26 mouse cellular contexts compared by ENCODE assay signal in genomic region chr14:28948019-28948850, GRCm38 (mm10).
DNase-seq lines count a peak whose midpoint lies in the region; ATAC-seq lines count a peak whose summit lies in the region.
"Had no signal": no experiment of that assay in that cellular context is flagged by ENCODE, and none has a peak within 500 bp of the region (broad histone marks: within the 10 kb centered on the region; RNA-seq: fewer than 3 reads in every experiment).

No protein-coding gene starts in this region.

- H3K4me3 ChIP-seq in forebrain, embryonic 14.5 days (ENCODE audit: low read depth, low read length) = no peak overlapping the region
- H3K4me3 ChIP-seq in hindbrain, embryonic 16.5 days (ENCODE audit: low read length) = no peak overlapping the region
- no peak overlapping the region for H3K4me3 ChIP-seq in kidney, embryonic 16.5 days (ENCODE audit: low read length)
- H3K4me3 ChIP-seq: embryonic facial prominence, embryonic 13.5 days; heart, embryonic 12.5 days; kidney, embryonic 15.5 days; left cerebral cortex, adult 2 months; limb, embryonic 12.5 days; liver, embryonic 15.5 days; midbrain, embryonic 12.5 days; neural tube, embryonic 15.5 days had no signal

- no peaks in the 10 kb centered on the region for H3K36me3 ChIP-seq in forebrain, embryonic 14.5 days (ENCODE audit: control insufficient read depth, insufficient read depth, low read length)
- H3K36me3 ChIP-seq in hindbrain, embryonic 16.5 days (ENCODE audit: control insufficient read depth, insufficient read depth, low read length) = no peaks in the 10 kb centered on the region
- no peaks in the 10 kb centered on the region for H3K36me3 ChIP-seq in kidney, embryonic 16.5 days (ENCODE audit: insufficient read depth, low read length)
- H3K36me3 ChIP-seq: embryonic facial prominence, embryonic 13.5 days; heart, embryonic 12.5 days; kidney, embryonic 15.5 days; limb, embryonic 12.5 days; liver, embryonic 15.5 days; midbrain, embryonic 12.5 days; neural tube, embryonic 15.5 days had no signal

- peak; percentile 66 for DNase-seq in heart, adult 11 months
- no peak for DNase-seq in heart, adult 8-10 months (ENCODE audit: low spot score)
- peak; percentile 9 for DNase-seq in layer of hippocampus, adult 9-11 months
- DNase-seq in layer of hippocampus, adult 18-20 months (ENCODE audit: low spot score in 2 of 2) = no peak
- DNase-seq in forebrain, embryonic 14.5 days (ENCODE audit: low spot score) = peak; percentile 65
- DNase-seq: adrenal gland, postnatal 14 days; cerebellum, adult 18-20 months; gastrocnemius, postnatal 25 days; heart, adult 18-20 months; kidney, adult 18-20 months; kidney, postnatal 4 days; lung, embryonic 14.5 days; right cerebral cortex, adult 18-20 months; spleen, adult 18-20 months; thymus, postnatal 14 days had no signal

- ATAC-seq in forebrain, embryonic 14.5 days = peak; percentile 72
- no peak for ATAC-seq in hindbrain, embryonic 16.5 days
- no peak for ATAC-seq in kidney, embryonic 16.5 days (ENCODE audit: low FRiP score, low TSS enrichment)
- ATAC-seq: CD4-positive, CD25-positive, alpha-beta regulatory T cell, adult 4 months had no signal

- H3K9ac ChIP-seq in forebrain, embryonic 14.5 days (ENCODE audit: low read length) = no peak overlapping the region
- H3K9ac ChIP-seq in hindbrain, embryonic 16.5 days (ENCODE audit: low read depth, low read length) = no peak overlapping the region
- H3K9ac ChIP-seq in kidney, embryonic 16.5 days (replicated peaks; ENCODE audit: low read length) = no peak overlapping the region
- H3K9ac ChIP-seq: embryonic facial prominence, embryonic 13.5 days; heart, embryonic 12.5 days; kidney, embryonic 15.5 days; limb, embryonic 12.5 days; liver, embryonic 15.5 days; lung, embryonic 14.5 days; midbrain, embryonic 12.5 days; neural tube, embryonic 15.5 days had no signal

- H3K4me2 ChIP-seq in forebrain, embryonic 14.5 days (ENCODE audit: low read length) = no peak overlapping the region
- H3K4me2 ChIP-seq in hindbrain, embryonic 16.5 days (ENCODE audit: low read length) = no peak overlapping the region
- no peak overlapping the region for H3K4me2 ChIP-seq in kidney, embryonic 16.5 days (replicated peaks; ENCODE audit: low read depth, low read length)
- H3K4me2 ChIP-seq: embryonic facial prominence, embryonic 13.5 days; heart, embryonic 12.5 days; kidney, embryonic 15.5 days; limb, embryonic 12.5 days; liver, embryonic 15.5 days; lung, embryonic 14.5 days; midbrain, embryonic 12.5 days; neural tube, embryonic 15.5 days had no signal

- no peaks in the 10 kb centered on the region for H3K9me3 ChIP-seq in forebrain, embryonic 14.5 days (replicated peaks; ENCODE audit: control insufficient read depth, low read length)
- H3K9me3 ChIP-seq in hindbrain, embryonic 16.5 days (ENCODE audit: control insufficient read depth, low read length) = no peaks in the 10 kb centered on the region
- H3K9me3 ChIP-seq in kidney, embryonic 16.5 days (ENCODE audit: low read length) = no peaks in the 10 kb centered on the region
- H3K9me3 ChIP-seq: embryonic facial prominence, embryonic 13.5 days; heart, embryonic 12.5 days; kidney, embryonic 15.5 days; limb, embryonic 12.5 days; liver, embryonic 15.5 days; midbrain, embryonic 12.5 days; neural tube, embryonic 15.5 days had no signal

- H3K27me3 ChIP-seq in forebrain, embryonic 14.5 days (replicated peaks; ENCODE audit: control insufficient read depth, insufficient read depth, low read length) = no peaks in the 10 kb centered on the region
- no peaks in the 10 kb centered on the region for H3K27me3 ChIP-seq in hindbrain, embryonic 16.5 days (replicated peaks; ENCODE audit: control insufficient read depth, insufficient read depth, low read length)
- peaks cover 8% of the 10 kb centered on the region; the same call in 1 of the 2 replicates for H3K27me3 ChIP-seq in kidney, embryonic 16.5 days (ENCODE audit: insufficient read depth, low read length)
- H3K27me3 ChIP-seq: embryonic facial prominence, embryonic 13.5 days; heart, embryonic 12.5 days; limb, embryonic 12.5 days; liver, embryonic 15.5 days; midbrain, embryonic 12.5 days; neural tube, embryonic 15.5 days had no signal

- WGBS in forebrain, embryonic 14.5 days = 24% methylated on average over 7 of the region's 7 CpGs
- 41% methylated on average over 7 of the region's 7 CpGs for WGBS in hindbrain, embryonic 16.5 days
- 88% methylated on average over 7 of the region's 7 CpGs for WGBS in kidney, embryonic 16.5 days

- peak overlapping the region; percentile 53; the same call in 1 of the 2 replicates for H3K27ac ChIP-seq in forebrain, embryonic 14.5 days (ENCODE audit: low read depth, low read length)
- H3K27ac ChIP-seq in hindbrain, embryonic 16.5 days (ENCODE audit: low read depth, low read length) = 0 out of 2 replicates have a peak overlapping the region, but pooled peaks have one; percentile 8
- no peak overlapping the region for H3K27ac ChIP-seq in kidney, embryonic 16.5 days (ENCODE audit: low read length)
- H3K27ac ChIP-seq: embryonic facial prominence, embryonic 13.5 days; kidney, embryonic 15.5 days; left cerebral cortex, adult 2 months; limb, embryonic 12.5 days; liver, embryonic 15.5 days; midbrain, embryonic 12.5 days; neural tube, embryonic 15.5 days had no signal

- 0 out of 2 replicates have a peak, but pooled peaks cover 2% of the 10 kb centered on the region for H3K4me1 ChIP-seq in forebrain, embryonic 14.5 days (ENCODE audit: control insufficient read depth, insufficient read depth, low read length)
- H3K4me1 ChIP-seq in hindbrain, embryonic 16.5 days (ENCODE audit: control insufficient read depth, insufficient read depth, low read depth, low read length) = peaks cover 2% of the 10 kb centered on the region
- peaks cover under 1% of the 10 kb centered on the region; the same call in 1 of the 2 replicates for H3K4me1 ChIP-seq in kidney, embryonic 16.5 days (ENCODE audit: insufficient read depth, low read length)
- H3K4me1 ChIP-seq: heart, embryonic 12.5 days; liver, embryonic 15.5 days had no signal

Comparison
In these comparisons a context has a peak if more than half of its experiments do, and no peak if none do; other contexts are left out.
1. DNase-seq: peak in heart, adult 11 months (single experiment), layer of hippocampus, adult 9-11 months (single experiment) and forebrain, embryonic 14.5 days (single experiment); none in heart, adult 8-10 months (single experiment) and layer of hippocampus, adult 18-20 months (0 of 2).